Mouse (Mus musculus): ENCODE measurements at regions not wholly inside any gene's neighbourhood (a gene's known extent, or its start where the extent isn't known, plus 50 kb on each side); places are given as distances from the start of the nearest gene placed in this dataset.

DNA sequence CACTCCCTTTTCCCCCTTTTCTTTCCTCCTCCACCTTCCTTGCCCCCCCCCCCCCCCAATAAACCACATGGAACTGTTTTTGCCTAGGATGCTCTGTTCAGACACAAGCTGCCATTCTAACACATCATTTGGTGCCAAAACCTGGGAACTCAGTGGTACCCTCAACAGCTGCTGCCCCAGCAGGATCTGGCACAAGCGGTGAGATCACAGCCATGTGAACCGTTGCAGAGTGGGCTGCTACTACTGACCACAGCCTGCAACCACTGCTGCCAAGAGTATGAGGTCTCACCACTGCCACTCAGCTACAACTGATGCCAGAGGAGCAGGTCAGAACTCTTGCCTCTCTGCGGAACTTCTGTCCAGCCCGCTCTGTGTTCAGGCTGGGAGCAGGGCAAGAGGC lies 206.2 kb downstream of the Pcsk1 start:
- H3K9me3 ChIP-seq (replicated peaks) = peaks cover 2% of the 10 kb centered on the region
- H3K36me3 ChIP-seq (replicated peaks) = no peaks in the 10 kb centered on the region
- H3K4me3 ChIP-seq (ENCODE audit: low read depth, low read length) = no peak overlapping the region
- peaks cover 7% of the 10 kb centered on the region; the same call in 1 of the 2 replicates for H3K27me3 ChIP-seq (ENCODE audit: insufficient read depth, low read length)
- ATAC-seq (ENCODE audit: extremely low read depth, insufficient number of reproducible peaks, low FRiP score, poor library complexity, severe bottlenecking) (no peak), DNase-seq (ENCODE audit: low spot score) (no peak)
- H3K4me1 ChIP-seq (ENCODE audit: insufficient read depth, low read depth, low read length) = no peaks in the 10 kb centered on the region
- TF ChIP-seq GATA2 (IDR thresholded peaks at IDR 0.05; ENCODE audit: borderline replicate concordance, low read depth, low read length) = no peak
- no peak for TF ChIP-seq CTCF (IDR thresholded peaks at IDR 0.05; ENCODE audit: low read depth, low read length)
- TF ChIP-seq TAL1 (conservative IDR thresholded peaks at IDR 0.05; ENCODE audit: low read depth, low read length) = no peak

DNA sequence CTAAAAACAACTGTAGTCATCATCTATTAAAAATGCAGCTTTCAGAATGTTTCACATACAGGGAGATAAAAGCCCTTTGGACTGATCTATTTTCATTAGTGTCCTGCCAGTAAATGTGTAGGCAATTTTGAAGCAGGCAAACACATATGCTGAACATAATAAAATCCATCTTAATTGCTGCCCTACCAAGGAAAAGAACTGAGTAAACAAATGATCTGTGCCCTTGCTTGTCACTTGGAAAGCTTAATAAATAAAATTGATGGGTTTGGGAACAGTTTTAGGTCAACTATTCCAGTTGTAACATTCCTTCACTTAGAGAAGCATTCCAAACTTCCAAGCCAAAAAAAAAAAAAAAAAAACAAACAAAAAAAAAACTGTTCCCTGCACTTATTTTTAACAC lies 230.2 kb downstream of the Pcsk1 start:
- no peaks in the 10 kb centered on the region for H3K9me3 ChIP-seq (replicated peaks)
- no peak overlapping the region for H3K4me3 ChIP-seq (ENCODE audit: low read depth, low read length)
- no peaks in the 10 kb centered on the region for H3K36me3 ChIP-seq (replicated peaks)
- TF ChIP-seq CTCF (IDR thresholded peaks at IDR 0.05; ENCODE audit: low read depth, low read length) = no peak
- TF ChIP-seq POLR2AphosphoS5 (IDR thresholded peaks at IDR 0.05; ENCODE audit: insufficient replicate concordance, low read depth, low read length) = no peak
- TF ChIP-seq GATA2 (IDR thresholded peaks at IDR 0.05; ENCODE audit: borderline replicate concordance, low read depth, low read length) = no peak
- no peak for TF ChIP-seq GATA1 (IDR thresholded peaks at IDR 0.05; ENCODE audit: borderline replicate concordance, low read length)
- TF ChIP-seq TAL1 (conservative IDR thresholded peaks at IDR 0.05; ENCODE audit: low read depth, low read length) = no peak
- no peaks in the 10 kb centered on the region for H3K27me3 ChIP-seq (ENCODE audit: insufficient read depth, low read length)
- ATAC-seq (ENCODE audit: extremely low read depth, insufficient number of reproducible peaks, low FRiP score, poor library complexity, severe bottlenecking) = no peak
- no peak for DNase-seq (ENCODE audit: low spot score)
- H3K4me1 ChIP-seq (ENCODE audit: insufficient read depth, low read depth, low read length) = no peaks in the 10 kb centered on the region

DNA sequence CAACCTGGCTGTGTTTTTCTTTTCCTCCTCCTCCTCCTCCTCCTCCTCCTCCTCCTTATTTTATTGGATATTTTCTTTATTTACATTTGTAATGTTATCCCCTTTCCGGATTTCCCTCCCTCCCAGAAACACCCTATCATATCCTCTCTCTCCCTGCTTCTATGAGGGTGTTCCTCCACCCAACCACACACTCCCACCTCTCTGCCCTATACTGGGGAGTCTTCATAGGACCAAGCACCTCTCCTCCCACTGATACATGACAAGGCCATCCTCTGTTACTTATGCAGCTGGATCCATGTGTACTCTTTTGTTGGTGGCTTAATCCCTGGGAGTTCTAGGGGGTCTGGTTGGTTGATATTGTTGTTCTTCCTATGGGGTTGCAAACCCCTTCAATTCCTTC lies 230.6 kb downstream of the Pcsk1 start:
- H3K27me3 ChIP-seq (ENCODE audit: insufficient read depth, low read length) = no peaks in the 10 kb centered on the region
- no peaks in the 10 kb centered on the region for H3K9me3 ChIP-seq (replicated peaks)
- no peak overlapping the region for H3K4me3 ChIP-seq (ENCODE audit: low read depth, low read length)
- ATAC-seq (ENCODE audit: extremely low read depth, insufficient number of reproducible peaks, low FRiP score, poor library complexity, severe bottlenecking) (no peak), DNase-seq (ENCODE audit: low spot score) (no peak)
- TF ChIP-seq GATA1 (IDR thresholded peaks at IDR 0.05; ENCODE audit: borderline replicate concordance, low read length) (no peak), POLR2AphosphoS5 (IDR thresholded peaks at IDR 0.05; ENCODE audit: insufficient replicate concordance, low read depth, low read length) (no peak), TAL1 (conservative IDR thresholded peaks at IDR 0.05; ENCODE audit: low read depth, low read length) (no peak), CTCF (IDR thresholded peaks at IDR 0.05; ENCODE audit: low read depth, low read length) (no peak), GATA2 (IDR thresholded peaks at IDR 0.05; ENCODE audit: borderline replicate concordance, low read depth, low read length) (no peak)
- no peaks in the 10 kb centered on the region for H3K4me1 ChIP-seq (ENCODE audit: insufficient read depth, low read depth, low read length)
- no peaks in the 10 kb centered on the region for H3K36me3 ChIP-seq (replicated peaks)

DNA sequence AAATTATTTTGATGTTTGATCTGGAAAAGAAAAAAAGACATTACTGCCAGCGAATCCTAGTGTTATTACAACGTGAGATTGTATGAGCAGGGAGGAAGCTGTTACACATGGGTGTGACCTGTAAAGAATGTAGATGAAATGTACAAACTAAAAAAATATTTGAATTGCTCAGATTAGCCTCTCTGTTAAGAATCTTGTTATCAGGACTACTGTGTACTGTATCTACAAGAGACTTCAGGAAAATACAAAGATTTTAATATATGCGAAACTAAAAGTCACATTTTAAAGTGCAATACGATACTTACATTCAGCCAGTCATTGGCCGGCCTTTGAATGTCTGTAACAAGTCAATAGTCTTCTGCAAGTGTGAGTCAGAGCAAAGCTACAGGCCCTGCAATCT lies 247.4 kb downstream of the Pcsk1 start:
- Histone ChIP-seq H3K4me3 (ENCODE audit: low read depth, low read length) (no peak overlapping the region), H3K27me3 (ENCODE audit: insufficient read depth, low read length) (no peaks in the 10 kb centered on the region; the same call in 1 of the 2 replicates), H3K4me1 (ENCODE audit: insufficient read depth, low read depth, low read length) (no peaks in the 10 kb centered on the region), H3K36me3 (replicated peaks) (no peaks in the 10 kb centered on the region), H3K9me3 (replicated peaks) (no peaks in the 10 kb centered on the region)
- no peak for ATAC-seq (ENCODE audit: extremely low read depth, insufficient number of reproducible peaks, low FRiP score, poor library complexity, severe bottlenecking)
- no peak for TF ChIP-seq GATA1 (IDR thresholded peaks at IDR 0.05; ENCODE audit: borderline replicate concordance, low read length)
- TF ChIP-seq CTCF (IDR thresholded peaks at IDR 0.05; ENCODE audit: low read depth, low read length) = no peak
- no peak for TF ChIP-seq POLR2AphosphoS5 (IDR thresholded peaks at IDR 0.05; ENCODE audit: insufficient replicate concordance, low read depth, low read length)
- TF ChIP-seq GATA2 (IDR thresholded peaks at IDR 0.05; ENCODE audit: borderline replicate concordance, low read depth, low read length) = no peak
- TF ChIP-seq TAL1 (conservative IDR thresholded peaks at IDR 0.05; ENCODE audit: low read depth, low read length) = no peak
- DNase-seq (ENCODE audit: low spot score) = no peak

DNA sequence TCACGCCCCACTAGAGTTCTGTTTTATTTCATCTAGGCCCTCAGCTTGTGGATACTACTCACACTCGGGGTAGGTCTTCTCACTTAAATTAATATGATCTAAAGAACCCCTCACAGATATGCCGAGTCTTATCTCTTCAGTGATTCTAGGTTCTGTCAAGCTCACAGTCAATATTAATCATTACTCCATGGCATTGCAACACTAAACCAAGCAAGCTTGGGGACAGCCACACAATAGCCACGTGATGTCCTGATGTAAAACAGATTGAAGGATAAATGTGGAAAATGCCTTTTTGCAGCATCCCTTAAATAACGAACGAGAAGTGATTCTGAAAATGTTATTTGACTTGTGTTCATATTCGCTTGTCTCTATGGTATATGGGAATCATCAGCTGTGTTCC lies 253.8 kb downstream of the Pcsk1 start:
- ATAC-seq (ENCODE audit: extremely low read depth, insufficient number of reproducible peaks, low FRiP score, poor library complexity, severe bottlenecking) = no peak
- H3K4me1 ChIP-seq (ENCODE audit: insufficient read depth, low read depth, low read length) = no peaks in the 10 kb centered on the region
- no peak for DNase-seq (ENCODE audit: low spot score)
- TF ChIP-seq TAL1 (conservative IDR thresholded peaks at IDR 0.05; ENCODE audit: low read depth, low read length) = no peak
- no peak for TF ChIP-seq POLR2AphosphoS5 (IDR thresholded peaks at IDR 0.05; ENCODE audit: insufficient replicate concordance, low read depth, low read length)
- H3K27me3 ChIP-seq (ENCODE audit: insufficient read depth, low read length) = no peaks in the 10 kb centered on the region; the same call in 1 of the 2 replicates
- H3K4me3 ChIP-seq (ENCODE audit: low read depth, low read length) = no peak overlapping the region
- H3K36me3 ChIP-seq (replicated peaks) = no peaks in the 10 kb centered on the region
- H3K9me3 ChIP-seq (replicated peaks) = no peaks in the 10 kb centered on the region

DNA sequence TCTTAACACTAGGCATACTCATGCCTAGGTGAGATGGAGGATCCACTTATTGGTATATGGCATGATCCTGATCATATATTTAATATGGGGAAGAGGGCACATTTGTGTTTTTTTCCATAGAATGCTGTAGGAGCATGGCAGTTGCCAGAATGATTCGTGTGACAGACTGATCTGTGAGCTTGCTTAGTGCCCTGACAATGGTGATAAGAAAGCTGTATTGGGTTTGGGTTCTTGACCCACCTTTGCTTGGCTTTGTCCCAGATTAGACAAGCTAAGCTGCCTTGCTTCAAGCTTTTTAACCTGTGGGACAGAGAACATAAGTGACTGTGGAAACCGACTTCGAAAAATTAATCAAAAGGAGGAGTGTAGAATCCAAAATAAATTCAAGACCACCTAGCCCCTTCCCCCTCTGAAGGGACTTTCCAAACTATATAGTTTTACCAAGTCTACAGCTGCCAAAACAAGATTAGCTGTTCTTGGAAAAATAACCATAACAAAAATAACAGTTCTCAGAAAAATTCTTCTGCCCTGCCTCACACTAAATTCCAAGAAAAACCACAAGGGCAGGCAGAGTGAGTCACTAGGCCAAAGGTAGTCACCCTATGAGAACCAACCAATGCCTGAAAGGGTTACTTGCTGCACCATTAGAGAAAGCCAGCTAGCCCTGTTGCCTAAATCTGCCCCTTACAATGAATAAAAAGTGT lies 277.2 kb downstream of the Pcsk1 start:
- Histone ChIP-seq H3K27me3 (ENCODE audit: insufficient read depth, low read length) (no peaks in the 10 kb centered on the region), H3K36me3 (replicated peaks) (no peaks in the 10 kb centered on the region), H3K9me3 (replicated peaks) (peaks cover 5% of the 10 kb centered on the region; the same call in 1 of the 2 replicates), H3K4me1 (ENCODE audit: insufficient read depth, low read depth, low read length) (peaks cover 19% of the 10 kb centered on the region), H3K4me3 (ENCODE audit: low read depth, low read length) (no peak overlapping the region)
- ATAC-seq (ENCODE audit: extremely low read depth, insufficient number of reproducible peaks, low FRiP score, poor library complexity, severe bottlenecking) (peak; percentile 78), DNase-seq (ENCODE audit: low spot score) (no peak)
- TF ChIP-seq TAL1 (conservative IDR thresholded peaks at IDR 0.05; ENCODE audit: low read depth, low read length) = peak; percentile 60
- TF ChIP-seq GATA2 (IDR thresholded peaks at IDR 0.05; ENCODE audit: borderline replicate concordance, low read depth, low read length) = no peak
